Mouse (Mus musculus): Measurements from ENCODE around the gene Rela.

Rela gene

DNA sequence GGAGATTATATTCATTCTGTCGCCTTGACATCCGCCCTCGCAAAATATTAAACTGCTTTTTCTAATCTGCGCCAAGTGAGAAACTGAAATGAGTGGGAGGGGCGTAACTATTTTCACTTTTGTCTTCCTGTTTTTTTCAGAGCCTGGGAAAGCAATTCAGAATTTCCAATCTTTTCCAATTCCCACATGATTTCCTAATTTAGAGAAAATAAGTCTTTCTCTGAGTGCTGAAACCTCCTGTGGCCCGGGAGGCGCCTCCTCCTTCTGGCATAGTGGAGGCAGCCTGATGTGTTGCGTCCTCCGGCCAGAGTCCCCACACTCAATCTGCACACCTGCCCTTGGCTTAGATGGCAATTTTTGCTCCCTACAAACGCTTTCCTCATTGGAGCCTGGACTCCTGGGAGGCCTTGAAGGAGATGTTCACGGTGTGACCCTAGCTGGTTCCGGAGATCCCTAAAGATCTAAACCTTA lies 677 bp upstream of the Rela start:
- peak; percentile 26 to 60 for DNase-seq

DNA sequence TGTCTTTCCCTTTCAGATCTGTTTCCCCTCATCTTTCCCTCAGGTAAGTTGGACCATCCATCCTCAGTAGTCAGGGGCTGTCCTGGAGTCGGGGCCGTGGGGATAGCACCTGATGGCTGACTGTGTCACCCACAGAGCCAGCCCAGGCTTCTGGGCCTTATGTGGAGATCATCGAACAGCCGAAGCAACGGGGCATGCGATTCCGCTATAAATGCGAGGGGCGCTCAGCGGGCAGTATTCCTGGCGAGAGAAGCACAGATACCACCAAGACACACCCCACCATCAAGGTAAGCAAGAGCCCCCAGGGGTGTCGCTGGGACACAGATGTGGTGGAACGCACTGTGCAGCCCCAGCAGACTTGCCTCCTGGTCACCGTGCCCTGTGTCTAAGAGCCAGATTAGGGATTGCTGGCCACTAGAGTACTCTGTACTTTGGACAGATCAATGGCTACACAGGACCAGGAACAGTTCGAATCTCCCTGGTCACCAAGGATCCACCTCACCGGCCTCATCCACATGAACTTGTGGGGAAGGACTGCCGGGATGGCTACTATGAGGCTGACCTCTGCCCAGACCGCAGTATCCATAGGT lies 1.2 kb downstream of the Rela start:
- no peak for DNase-seq

DNA sequence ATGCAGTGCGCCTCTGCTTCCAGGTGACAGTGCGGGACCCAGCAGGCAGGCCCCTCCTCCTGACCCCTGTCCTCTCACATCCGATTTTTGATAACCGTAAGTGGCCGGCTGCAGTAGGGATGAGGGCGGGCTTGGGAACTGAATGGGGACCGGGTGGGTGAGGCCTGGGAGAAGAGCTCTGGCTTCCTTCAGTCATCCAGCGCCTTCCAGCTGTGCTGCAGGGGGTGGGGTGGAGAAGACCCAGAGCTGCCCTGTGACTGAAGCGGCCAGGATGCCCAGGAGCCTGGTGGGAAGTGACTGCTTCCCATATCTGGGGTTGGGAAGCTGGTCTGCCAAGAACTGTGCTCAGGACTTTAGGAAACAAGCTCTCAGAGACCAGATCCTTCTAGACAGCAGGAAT lies 3.1 kb downstream of the Rela start:
- peak in 1 of 2 experiments; percentile 71 for DNase-seq

DNA sequence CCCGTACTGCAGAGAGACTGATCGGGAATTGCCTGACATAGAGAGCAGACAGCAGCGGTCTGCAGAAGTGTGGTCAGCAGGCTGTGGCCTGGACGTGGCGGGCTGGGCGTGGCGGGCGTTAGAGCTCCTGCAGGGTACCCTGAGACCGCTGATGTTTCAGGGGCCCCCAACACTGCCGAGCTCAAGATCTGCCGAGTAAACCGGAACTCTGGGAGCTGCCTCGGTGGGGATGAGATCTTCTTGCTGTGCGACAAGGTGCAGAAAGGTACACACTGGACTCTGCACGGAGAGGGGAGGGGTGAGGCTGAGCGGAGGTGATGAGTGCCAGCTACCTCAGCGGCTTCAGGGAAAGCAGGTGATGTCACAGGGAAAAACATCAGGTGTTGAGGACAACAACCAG lies 3.7 kb downstream of the Rela start:
- peak in 1 of 2 experiments; percentile 42 for DNase-seq

DNA sequence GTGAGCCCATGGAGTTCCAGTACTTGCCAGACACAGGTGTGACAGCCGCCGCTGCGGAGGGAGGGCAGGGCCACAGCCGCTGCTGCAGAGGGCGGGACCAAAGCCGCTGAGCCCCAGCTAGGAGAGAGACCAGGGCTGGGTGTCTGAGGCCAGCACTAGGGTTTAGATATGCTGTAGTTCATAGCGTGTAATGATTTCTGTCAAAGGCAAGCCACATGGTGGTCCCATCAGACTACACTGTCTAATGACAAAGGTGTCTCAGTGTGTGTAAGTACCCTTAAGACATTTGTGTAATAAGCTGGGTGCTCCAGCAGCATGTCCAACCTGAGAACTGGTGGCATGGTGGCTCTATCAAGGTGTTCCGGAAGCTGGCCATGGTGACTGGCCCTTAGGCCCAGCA lies 4.4 kb downstream of the Rela start:
- DNase-seq = peak in 1 of 2 experiments; percentile 47

DNA sequence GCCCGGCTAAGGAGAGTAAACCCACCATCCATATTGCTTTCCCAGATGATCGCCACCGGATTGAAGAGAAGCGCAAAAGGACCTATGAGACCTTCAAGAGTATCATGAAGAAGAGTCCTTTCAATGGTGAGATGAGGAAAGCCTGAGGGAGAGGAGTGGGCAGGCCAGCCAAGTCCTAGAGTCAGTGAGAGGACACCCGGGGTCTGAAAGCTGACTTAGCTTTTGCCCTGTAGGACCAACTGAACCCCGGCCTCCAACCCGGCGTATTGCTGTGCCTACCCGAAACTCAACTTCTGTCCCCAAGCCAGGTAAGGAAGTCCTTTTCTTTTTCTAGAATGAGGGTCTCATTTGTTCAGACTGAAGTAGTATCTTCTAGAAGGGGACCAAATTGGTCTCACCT lies 8.0 kb downstream of the Rela start:
- DNase-seq = peak in 1 of 2 experiments; percentile 37

DNA sequence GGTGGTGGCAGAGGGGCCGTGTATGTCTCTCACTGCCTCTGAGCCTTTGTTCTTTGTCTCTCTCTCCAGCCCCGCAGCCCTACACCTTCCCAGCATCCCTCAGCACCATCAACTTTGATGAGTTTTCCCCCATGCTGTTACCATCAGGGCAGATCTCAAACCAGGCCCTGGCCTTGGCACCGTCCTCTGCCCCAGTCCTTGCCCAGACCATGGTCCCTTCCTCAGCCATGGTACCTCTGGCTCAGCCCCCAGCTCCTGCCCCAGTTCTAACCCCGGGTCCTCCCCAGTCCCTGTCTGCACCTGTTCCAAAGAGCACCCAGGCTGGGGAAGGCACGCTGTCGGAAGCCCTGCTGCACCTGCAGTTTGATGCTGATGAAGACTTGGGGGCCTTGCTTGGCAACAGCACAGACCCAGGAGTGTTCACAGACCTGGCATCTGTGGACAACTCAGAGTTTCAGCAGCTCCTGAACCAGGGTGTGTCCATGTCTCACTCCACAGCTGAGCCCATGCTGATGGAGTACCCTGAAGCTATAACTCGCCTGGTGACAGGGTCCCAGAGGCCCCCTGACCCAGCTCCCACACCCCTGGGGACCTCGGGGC lies 9.5 kb downstream of the Rela start:
- DNase-seq = peak in 1 of 2 experiments; percentile 38

DNA sequence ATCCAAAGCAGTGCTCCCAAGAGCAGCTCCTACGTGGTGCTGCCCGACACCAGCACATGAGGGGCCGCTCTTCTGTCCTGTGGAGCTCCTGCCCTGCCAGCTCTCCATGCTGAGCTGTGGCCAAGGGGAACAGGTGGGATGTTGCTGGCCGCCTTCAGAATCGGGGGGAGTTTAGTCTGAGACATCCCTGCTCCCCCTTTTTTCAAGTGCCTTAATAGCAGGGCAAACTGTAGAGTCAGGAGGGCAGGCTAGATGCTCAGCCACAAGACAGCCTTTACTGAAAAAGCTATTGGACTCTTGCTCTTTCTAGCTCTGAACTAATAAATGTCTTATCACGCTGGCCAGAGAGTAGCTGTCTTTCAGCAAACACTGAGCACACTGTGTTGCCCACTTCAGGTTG lies 10.5 kb downstream of the Rela start:
- DNase-seq = peak in 1 of 2 experiments; percentile 34

DNA sequence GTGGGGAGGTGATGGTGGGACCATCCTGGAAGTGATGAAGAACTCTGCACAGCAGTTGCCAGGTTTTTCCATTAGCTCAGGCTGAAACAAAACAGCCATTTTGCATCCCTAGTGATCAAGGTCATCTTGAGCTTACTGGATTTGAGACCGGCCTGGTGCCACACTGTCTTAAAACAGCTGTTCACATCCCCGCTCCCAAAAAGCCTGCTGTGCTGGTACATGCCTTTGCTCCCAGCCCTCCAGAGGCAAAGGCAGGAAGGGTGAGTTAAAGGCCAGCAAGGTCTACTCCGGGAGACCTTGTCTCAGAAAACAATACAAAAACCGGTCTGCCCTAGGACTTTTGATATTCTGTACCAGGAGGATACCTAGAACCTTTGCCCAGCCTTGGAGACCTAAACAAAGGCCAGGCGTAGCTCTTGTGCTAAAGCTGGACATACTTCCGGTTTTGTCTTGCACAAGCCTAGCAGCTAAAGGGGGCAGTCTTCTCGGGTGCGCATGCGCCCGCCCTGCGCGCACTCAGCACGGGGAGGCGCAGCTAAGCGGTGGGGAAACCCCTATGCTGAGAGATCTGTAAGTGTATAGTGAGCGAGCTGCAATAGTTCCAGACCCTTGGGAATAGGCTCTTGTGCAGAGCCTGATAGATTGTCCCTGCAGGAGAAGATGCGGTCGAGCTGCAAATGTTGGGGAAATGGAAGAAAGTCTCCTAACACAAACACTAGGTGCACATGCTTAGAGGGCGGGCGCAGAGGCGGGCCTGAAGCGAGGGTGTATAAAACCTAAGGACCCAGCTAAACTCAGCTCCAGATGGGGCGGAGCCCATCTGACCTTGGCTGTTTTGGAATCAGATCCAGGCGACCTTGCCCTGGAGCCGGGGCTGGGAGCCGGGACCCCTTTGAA lies 11.4 kb downstream of the Rela start:
- DNase-seq = peak; percentile 78 to 90

DNA sequence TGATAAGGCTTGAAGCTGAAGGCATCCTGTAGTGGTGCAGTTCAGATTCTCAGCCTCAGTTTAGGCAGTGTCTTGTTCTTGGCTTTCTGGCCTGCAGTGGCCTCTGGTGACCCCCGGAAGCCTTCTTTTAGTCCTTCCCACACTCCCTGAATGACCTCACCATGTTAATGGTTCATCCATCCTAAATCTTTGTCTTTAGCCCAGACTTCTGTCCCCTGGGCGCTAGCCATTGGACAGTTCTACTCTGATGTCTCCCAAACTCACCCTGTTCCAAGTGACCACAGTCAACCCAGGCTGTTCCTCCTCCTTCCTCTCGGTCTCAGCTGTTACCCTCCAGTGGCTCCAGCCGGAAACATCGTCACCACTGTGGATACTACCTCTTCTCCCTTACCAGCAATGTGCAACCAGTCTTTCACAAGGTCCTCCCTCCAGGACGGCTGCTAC lies 12.0 kb downstream of the Rela start:
- peak; percentile 48 to 79 for DNase-seq

DNA sequence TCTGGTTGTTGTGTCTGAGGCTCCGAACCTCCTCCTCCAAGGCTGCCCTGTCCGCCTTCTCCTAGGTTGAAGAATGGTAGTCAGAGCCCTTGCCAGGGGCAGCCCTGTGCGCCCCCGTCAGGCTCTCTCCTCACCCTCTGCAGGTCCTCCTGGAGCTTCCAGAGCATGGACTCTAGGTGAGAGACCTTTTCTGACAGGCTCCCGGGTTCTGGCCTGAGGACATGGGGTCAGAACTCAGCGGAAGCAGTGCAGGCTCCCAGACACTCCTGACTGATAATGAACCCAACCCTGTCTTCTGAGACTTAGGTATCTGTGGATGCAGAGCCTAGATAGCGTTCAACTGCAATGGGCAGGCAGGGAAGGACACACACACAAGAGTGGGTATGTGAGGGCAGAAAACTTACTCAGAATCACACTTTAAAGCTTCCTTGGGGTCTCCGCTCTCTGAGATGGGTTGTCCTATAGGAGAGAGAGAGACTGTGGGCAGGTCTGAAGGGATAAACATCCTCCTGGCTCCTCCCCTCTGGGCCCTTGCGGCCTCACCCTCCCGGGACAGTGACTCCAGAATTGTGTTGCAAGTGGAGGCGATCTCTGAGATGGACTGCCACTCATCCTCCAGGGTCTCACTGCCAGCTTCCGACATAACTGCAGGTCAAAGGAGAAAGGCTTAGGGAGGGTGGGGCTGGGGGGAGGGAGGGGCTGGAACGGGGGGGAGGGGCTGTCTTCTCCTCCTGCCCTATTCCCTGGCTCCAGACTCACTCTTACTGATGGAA lies 14.4 kb downstream of the Rela start:
- DNase-seq = peak in 1 of 2 experiments; percentile 26

DNA sequence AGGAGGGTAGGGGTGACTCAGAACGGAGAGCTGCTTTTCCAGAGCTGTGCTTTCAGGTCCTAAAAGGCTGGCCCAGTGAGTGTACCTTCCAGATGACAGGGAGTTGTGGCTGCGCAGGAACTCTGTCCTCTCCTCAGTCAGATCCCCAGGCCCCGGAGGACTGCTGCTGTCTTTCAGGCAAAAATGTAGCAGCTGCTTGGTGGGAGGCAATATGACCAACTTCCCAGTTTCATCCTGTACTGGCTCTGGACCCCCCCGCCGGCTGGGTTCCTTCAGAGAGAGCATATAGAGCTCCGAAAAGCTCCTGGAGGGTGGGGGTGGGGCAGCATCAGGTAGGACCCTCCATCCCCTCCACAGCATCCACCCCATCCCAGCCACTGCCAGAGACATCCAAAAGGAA lies 15.3 kb downstream of the Rela start:
- DNase-seq = peak in 1 of 2 experiments; percentile 26

DNA sequence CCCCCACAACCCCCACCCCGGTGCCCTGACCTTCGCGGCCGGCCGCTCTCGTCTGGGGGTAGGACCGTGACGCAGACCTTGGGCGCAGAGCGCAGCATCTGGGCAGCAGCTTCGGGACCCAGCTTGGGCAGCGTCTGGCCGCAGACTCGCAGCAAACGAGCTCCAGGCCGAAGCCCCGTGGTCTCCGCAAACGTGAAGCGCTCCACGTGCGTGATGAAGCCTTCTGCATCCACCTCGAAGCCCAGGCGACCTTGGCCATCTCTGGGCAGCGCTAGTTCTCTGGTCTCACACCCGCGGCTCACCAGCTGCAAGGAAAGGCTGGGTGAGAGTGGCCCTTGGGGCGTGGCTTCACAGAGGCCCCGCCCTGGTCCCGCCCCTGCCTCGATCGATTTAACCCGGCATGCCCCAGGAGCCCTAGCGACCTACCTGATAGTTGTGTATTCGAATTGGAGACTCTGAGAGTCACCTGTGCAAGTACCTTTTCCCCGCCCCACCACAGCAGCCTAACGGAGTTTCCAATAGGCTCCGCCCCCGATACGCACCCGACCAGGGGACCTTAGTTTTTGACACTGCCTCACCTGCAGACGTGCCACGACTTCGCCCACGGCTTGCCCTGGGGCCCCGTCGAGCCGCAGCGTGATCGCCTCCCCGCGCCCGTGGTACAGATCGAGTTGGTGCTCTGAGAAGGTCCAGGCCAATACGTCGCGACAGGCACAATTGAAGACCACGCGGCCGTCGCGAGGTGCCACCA lies 16.9 kb downstream of the Rela start:
- peak; percentile 24 to 48 for DNase-seq

DNA sequence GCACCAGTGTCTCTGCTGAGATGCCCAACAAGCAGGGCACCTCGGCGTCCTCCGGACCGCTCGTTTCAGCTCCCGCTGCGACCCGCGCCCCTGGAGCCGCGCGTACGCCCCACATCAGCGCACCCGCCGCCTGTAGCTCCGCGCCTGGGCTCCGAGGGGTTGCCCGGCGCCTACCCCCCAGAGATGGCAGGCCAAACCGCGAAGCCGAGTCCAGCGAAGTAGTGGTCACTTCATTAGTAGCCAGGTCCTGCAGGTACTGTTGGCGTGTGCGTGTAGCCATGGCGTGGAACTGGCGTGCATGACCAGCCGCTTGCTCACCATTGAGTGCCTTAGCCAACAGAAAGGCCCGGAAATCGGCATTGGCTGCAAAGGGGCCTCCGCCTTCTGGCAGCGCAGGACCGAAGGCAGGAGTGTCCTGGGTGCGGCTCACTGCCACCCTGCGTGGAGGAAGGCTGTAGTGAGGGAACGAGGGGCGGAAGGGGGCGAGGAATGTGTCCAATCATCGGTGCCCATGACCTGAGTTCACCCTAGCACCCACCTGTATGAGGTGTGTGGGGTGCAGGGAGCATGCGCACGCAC lies 17.5 kb downstream of the Rela start:
- DNase-seq = no peak

DNA sequence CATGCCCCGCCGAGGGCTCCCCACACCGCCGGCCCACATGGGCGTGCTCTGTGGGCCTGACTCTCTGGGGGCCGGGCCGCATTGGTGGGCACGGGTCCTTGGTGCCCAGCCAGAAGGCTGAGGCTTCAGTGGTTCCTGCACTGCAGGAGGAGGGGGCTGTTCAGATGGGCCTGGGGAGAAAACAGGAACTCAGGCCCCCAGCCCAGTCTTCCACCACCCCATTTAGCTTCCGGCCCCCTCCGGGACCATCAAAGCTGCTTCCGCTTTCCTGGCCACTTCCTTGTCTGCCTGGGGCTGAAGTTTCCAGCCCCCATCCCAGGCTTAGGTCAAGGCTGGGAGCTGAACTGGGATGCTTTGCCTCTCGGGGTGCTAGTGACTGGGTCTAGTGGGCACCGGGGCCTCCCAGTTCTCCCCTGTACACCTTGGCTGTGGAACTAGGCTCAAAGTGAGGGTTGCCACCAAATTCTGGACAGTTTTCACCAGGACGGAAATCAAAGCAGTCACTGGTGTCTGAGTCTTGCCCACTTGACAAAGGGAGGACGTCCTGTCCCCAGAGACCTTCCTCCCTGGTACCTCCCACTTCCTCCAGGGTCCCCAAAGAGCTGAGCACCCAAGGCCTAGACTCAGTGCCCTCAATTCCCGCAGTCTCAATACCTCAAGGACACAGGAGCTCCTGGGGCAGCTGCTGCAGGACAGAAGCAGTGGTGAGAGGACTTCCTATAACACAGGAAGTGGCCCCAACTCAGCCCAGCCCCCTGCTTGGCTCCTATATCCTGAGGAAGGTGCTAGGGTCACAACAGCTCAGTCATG lies 23.9 kb downstream of the Rela start:
- peak; percentile 47 to 76 for DNase-seq

DNA sequence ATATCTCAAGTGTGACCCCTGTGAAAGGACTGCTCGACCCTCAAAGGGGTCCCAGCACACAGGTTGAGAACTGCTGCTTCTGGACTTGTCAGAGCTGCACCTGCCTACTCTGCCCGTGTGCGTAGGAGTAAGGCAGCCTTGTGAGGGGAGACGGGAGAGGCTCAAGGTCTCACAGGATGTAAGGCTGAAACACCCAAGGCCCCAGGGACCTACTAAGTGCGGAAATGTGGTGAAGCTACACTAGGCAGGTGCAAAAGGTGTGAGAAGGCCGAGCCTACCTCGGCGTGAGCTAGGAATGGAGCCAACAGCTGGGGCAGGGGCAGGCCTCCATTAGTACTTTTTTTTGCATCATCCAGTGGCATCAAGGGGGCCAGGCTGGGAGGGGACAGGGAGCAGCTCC lies 25.0 kb downstream of the Rela start:
- no peak for DNase-seq

DNA sequence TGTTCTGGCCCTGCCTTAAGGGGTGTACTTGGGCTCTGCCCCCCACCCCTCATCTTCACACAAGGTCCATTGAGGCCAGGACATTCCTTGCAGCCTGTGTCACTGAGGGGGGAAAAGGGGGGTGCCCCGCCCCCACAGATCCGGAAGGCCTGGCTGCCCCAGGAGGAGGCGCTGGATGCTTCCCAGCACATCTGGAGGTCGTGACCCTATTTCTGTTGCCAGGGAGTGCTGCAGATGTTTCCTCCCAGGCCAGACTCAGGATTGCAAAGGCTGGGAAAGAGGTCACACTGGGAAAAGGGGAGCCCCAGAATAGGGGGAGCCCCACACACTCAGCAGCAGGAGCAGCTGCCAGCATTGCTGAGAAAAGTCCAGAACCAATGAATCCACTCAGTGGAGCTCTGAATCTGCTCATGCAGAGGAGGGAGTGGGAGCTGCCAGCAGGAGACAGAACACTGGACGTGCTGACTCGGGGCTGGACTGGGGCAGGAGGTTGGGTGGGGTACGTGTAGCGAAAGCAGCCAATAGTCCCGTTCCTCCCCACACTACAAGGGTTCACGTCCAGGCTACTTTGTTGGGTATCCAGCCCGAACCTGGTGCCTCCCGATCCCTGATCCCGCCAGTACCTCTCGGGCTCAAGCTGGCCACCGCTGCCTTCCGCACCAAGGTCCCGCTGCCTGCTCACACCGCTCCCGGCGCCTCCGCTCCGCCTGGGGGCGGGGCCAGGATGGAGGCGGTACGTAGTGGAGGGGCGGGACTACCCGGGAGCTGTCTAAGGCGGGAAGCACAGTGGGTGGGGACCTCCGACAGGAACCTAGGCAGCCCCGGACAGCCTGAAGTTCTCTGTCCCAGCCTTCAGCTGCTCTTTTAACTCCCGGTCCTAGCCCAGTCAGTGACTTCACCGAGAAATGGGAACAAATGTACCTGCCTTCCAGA lies 26.0 kb downstream of the Rela start, which contains the start of gene Sipa1:
TSS of gene Sipa1 (minus strand) at position 727 of the 933 bp plus-strand sequence.
- DNase-seq = peak; percentile 94 to 96

DNA sequence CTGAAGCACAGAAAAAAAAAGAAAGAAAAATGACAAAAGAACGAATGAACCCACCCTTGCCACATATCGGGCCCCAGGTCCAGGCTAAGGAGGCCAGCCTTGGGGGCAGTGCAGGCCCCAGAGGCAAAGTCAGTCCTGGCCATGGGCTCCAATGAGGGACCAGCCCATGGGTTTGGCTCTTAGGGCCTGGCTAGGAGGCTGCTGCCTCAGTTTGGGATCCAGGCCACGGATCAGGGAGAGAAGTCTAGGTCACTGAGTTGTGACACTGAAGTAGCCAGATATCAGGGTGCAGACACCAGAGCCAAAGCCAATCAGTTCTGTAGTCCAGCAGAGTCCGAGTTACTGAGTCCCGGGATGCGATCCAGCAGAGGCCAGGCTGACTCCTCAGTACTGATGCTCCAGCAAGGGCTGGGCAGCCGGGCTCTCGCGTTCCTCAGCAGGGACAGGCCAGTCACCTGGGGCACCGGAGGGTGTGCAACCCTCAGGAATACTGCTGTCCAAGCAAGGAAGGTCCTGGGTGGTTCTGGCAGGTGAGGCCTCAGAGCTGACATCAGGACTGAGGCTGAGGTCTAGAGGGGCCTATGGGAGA lies 27.5 kb downstream of the Rela start:
- no peak for DNase-seq

DNA sequence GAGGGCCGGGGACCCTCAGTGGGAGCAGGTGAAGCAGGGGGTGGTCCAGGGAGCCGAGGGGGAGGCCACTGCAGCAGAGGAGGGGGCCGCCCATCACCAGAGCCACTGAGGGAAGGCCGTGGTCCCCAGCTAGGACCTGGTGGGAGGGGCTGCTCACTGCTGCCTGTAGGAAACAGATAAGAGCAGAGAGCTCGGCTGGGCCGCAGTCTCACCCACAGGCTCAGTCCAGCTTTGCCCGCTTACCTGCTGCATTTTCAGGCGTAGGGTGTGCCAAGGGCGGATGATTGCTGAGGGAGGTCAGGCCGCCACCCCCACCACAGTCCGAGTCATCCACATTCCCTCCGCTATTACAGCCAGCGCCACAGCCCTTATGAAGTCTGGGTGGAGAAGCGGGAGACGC lies 28.2 kb downstream of the Rela start:
- DNase-seq = no peak

Measured in kidney, postnatal 25 days (tissue).